Mouse (Mus musculus) urinary bladder, adult 18-20 months (tissue): Measurements from ENCODE around the gene Gpr119.

Source experiments
- DNase-seq, 2 experiments: peaks; one replicate each; pipeline ENCODE4 v3.0.0; 2022; ENCODE audit warnings: low spot score in 2 of 2, mixed read lengths in 2 of 2

Gene Gpr119

DNA sequence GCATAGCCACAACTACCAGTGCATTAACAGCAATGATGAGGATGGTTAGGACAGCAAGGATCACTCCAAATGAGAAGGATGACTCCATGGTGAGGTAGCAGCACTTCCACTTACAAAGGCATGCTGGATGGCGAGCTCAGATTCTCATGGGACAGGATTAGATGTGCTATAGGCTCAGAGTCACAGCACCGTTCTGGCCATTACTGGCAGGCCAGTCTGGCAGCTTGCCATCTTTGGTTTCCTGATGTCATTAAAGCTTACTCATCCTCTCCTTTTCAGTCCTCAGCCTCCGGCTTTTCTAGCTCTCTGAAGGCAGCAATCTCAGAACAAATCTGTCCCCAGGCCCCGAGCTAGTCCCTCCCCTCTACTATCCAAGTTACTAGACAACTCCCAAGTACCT is at the start of gene Gpr119:
Gene Gpr119, minus strand, starts transcription at position 308 of the 400 bp plus-strand sequence.
- no peak for DNase-seq

DNA sequence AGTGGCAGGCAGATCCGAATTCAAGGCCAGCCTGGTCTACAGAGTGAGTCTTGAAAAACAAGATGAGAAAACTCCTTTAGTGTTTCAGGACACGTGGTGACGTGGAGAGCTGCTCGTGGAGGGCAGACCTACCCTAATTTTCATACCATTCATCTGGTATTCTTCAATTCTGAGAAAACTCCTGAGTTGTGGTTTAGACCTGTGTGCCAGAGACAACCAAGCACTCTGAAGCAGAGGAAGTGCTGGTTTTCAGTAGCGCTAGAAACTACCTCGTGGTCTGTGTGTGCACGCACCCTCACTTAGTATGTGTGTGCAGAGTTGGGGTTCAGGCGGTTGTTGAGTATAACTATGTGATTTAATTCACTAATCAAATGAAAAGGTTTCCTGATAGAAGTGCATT is 38.6 kb upstream of the Gpr119 start:
- DNase-seq, result no peak

DNA sequence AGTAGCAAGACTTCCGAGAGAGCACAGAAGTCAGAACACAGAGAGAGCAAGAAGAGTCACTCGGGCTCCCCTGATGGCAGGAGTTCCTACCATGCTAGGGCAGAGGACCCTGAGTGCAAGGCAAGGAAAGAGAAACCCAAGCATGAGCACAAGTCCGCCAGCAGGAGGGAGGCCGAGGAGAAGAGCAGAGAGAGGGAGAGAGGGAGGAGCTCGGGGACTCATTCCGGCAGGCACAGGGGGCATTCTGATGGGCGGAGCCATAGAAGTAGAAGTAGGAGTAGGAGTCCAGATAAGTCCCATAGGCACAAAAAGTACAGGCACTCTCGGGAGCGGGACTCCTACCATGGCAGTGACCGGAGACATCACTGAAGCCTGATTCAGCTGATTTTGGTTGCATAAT is 35.4 kb upstream of the Gpr119 start:
- DNase-seq, result no peak

DNA sequence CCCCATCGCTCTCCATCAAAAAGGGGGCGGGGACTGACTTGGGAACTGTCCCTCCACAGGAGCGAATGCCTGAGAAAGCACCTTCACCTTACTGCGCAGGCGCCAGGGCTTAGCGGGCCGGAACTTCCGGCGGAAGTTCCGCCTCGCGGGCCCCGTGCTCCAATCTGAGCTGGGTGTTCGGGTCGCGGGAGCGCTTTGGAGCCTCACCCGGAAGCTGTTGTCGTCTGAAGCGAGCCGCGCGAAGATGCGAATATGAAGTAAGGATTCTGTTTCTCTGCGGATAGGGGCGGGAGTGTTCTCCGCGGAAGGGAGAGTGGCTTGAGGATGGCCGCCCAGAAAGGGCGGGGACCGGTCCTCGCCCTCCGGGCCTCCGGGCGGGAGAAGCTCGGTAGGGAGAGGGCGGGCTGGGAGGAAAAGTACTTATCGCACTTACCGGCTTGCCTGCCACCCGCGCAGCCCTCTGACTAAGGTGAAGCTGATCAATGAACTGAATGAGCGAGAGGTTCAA is 20.6 kb upstream of the Gpr119 start, which contains the start of gene Rbmx2:
Gene Rbmx2, plus strand, starts transcription at position 141 of the 508 bp plus-strand sequence.
- peak; percentile 60 to 79 for DNase-seq

DNA sequence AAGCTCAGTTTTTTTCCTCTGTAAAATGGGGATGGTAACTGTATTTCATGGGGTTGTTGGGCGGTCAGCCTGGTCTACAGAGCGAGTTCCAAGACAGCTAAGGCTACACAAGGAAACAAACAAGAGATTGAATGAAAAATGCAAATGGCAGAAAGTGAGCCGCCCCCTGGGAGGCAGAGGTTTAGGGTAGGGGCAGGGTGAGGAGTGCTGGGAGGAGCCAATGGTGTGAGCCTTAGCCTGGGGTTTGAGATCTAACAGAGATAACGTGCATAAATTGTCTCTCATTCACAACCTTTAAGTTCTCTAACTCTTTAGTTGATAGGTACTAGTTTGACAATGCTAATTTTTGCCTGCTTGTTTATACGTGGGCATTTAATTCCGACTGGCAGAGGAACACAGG is 20.2 kb upstream of the Gpr119 start:
- DNase-seq, result no peak

DNA sequence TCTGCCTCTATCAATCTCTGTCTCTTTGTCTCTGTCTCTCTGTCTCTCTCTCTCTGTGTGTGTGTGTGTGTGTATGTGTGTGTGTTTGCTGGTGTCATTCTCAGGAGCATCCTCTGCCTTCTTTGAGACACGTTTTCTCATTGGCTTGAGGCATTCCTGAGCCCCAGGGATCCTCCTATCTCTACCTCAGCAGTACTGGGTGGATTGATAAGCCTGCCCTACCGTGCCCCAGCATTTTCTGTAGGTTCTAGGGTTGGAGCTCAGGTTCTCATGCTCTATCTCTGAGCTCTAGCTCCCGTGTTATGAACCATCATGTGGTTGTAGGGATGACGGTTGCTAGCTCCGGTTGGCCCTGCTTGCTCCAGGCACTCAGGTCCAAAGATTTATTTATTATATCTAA is 9.6 kb upstream of the Gpr119 start:
- no peak for DNase-seq

DNA sequence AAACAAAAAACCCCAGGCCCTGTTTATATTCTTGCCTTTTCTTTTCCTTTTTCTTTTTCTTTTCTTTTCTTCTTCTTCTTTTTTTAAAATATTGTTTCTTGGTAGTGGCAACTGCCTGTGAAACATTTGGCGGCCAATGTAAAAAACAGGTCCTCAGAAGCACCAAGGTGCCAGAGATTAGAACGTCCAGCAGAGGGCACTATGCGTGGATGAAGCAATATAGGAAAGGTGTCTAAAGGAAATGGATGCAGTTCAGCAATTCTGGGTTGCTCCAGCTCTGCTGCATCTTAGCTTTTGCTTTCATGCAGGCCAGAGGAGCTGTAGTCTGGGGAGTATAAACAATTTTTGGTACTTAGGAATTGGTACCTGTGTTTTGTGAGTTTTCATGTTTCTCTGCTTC is 9.2 kb upstream of the Gpr119 start:
- DNase-seq, result no peak

DNA sequence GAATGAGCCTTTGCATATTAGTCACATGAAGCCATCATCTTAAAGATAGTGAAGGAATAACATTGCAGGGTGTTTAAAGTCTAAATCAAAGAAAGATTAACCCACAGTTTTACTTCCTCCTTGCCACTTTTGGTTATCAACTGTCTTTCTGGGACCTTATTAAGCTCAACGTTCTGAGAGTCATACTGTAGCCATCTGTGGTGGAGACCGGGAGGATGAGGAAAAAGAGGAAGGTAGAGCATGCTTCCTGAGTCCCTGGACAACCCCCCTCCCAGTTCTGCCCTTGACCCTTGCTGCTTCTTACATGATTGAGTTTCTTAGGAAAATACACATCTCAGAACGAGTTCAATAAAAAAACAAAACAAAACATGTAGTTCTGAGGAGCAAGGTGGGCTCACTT is 2.6 kb downstream of the Gpr119 start:
- DNase-seq, result no peak

DNA sequence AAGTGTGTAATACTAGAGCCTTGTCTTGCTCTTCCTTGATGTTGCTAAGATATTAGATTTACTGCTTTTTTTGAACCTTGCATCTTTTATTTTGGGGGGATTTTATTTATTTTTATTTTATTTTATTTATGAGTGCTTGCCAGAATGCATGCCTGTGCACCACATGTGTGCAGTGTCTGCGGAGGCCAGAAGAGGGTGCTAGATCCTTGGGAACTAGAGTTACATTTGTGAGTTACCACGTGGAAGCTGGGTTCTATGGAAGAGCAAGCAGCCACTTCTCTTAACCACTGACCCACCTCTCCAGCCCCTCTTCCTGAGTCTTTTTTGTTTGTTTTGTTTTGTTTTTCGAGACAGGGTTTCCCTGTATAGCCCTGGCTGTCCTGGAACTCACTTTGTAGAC is 4.7 kb downstream of the Gpr119 start:
- DNase-seq, result no peak

DNA sequence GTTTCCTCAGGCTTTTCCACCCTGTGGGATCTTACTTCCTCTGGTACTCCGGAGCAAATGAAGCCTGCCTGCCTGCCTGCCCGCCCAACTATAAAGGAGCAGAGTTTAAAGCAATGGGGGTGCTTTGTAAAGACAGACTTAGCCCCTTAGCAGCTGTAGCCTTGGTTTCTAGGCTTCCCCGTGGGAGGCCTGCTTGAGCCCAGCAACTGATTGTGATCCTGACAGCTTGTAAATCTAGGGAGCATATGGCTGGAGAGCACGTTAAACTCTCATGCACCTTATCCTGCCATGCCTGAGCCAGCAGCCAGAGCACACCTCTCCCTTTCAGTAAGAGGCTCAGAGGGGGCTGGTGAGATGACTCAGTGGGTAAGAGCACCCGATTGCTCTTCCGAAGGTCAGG is 7.5 kb downstream of the Gpr119 start:
- no peak for DNase-seq

DNA sequence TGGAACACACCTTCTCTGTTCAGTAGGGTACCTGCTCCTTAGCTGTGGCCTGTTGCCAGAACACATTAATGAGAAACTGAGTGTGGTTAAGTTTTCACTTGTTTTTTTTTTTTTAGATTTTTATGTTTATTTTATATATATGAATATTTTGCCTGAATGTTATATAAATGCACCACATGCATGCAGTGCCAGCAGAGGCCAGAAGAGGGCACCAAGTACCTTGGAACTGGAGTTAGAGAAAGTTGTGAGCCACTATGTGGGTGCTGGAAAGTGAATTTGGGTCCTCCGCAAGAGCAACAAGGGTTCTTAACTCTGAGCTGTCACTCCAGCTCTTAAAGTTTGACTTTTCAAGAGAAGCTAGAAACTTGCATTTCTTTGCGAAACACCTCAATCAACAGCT is 30.2 kb downstream of the Gpr119 start:
- DNase-seq, result peak; percentile 1 to 3

DNA sequence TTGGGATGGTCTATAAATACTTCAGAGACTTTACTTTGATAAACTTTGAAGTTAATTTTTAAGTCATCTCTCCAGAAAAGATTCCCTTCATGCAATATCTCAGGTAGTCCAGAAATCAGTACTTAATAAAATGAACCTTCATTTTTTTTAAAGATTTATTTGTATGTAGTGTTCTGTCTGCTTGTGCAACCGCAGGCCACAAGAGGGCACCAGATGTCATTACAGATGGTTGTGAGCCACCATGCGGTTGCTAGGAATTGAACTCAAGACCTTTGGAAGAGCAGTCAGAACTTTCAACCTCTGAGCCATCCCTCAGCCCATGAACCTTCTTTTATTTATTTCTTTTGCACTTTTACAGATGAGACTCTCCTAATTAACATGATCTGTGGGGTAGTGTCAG is 37.2 kb downstream of the Gpr119 start:
- no peak for DNase-seq

DNA sequence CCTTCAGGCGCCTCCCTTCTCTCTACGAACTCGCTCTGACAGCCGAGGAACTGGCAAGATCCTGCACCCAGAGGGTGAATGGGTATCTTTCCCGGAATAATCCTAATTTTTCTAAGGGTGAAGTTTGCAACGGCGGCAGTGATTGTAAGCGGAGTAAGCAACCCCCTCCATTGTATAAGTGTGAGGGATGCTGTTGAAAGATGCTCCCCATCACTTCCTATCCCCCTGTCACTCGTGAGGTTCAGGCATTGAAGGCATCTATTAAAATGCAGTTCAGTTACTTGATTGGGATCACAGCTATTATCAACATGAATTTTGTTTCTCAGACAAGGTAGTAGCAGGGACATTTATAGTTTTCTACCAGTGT is 50.2 kb downstream of the Gpr119 start:
- no peak for DNase-seq

DNA sequence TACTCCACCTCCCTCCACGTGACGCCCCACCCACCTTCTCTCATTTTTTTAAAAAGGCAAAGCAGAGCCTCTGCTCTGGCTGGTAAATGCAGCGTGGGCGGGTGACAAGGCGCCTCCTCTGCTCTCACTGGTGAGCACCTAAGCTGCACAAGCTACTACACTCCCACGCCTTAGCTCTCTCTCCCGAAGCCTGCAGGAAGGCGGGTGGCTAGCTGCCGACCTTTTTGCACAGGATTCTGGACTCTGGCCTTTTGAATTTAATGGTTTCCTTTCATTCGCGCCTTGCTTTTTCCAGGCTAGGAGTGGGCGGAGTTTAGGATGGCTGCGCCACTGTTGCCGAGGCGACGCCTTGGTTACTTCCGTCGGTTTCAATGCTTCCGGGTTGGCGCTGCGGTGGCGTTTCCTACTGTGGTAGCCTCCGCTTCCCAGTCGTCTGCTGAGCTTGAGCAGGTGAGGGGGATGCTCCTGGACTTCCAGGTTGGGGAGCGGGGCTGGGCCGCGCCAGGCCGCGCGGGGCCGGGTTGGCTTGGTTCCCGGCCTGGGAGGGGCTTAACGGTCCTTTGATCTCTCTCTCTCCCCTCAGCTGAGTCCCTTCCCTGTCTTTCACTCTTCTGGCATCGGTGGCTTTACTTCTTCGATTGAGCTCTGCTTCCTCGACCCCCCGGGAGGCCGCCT is 50.8 kb downstream of the Gpr119 start, which contains the start of gene Slc25a14:
Gene Slc25a14, plus strand, starts transcription at position 35 of the 675 bp plus-strand sequence.
- peak; percentile 56 to 62 for DNase-seq

DNA sequence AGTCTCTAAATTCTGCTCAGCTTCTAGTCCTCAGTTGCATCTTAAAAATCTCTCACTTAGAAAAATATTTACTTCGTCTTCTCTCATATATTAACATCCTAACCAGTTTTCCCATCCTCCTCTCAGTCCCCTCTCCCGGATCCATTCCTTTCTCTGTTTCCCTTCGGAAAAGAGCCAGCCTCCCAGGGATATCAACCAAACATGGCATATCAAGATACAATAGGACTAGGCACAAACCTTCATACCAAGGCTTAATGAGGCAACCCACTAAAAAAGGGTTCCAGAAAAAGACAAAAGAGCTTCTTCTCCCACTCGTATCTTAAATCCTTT is 51.3 kb downstream of the Gpr119 start:
- DNase-seq, result no peak
